Mouse (Mus musculus): ENCODE data around the gene Zdhhc12. TPM values are rescaled to one million over a fixed set of nuclear protein-coding genes. Genes with fewer than 3 reads are reported as not detected.

Zdhhc12 gene
- polyA plus RNA-seq, 1 experiment from 2014 or later, result 31.6 TPM

- 70% methylated on average over 6 of the region's 6 CpGs for WGBS
- ATAC-seq (ENCODE audit: low FRiP score), result no peak
- H3K36me3 ChIP-seq, result peaks cover 14% of the 10 kb centered on the region
- peak overlapping the region; percentile 95 for H3K4me2 ChIP-seq
- H3K4me3 ChIP-seq (replicated peaks), result peak overlapping the region; percentile 48
- peaks cover 13% of the 10 kb centered on the region for H3K4me1 ChIP-seq
- H3K27me3 ChIP-seq (replicated peaks), result no peaks in the 10 kb centered on the region
- H3K9ac ChIP-seq (replicated peaks), result 0 out of 2 replicates have a peak overlapping the region, but pooled peaks have one; percentile 23
- H3K27ac ChIP-seq (replicated peaks), result no peak overlapping the region
- no peaks in the 10 kb centered on the region for H3K9me3 ChIP-seq (replicated peaks)
These were observed 16.5 kb downstream of the Zdhhc12 start for GRCm38 (mm10) chr2:30076959-30077358.

- H3K27ac ChIP-seq (replicated peaks), result no peak overlapping the region
- no peak for ATAC-seq (ENCODE audit: low FRiP score)
- no peaks in the 10 kb centered on the region for H3K27me3 ChIP-seq (replicated peaks)
- peaks cover 14% of the 10 kb centered on the region for H3K36me3 ChIP-seq
- H3K9me3 ChIP-seq (replicated peaks), result no peaks in the 10 kb centered on the region
- 92% methylated on average over 8 of the region's 9 CpGs for WGBS
- H3K4me1 ChIP-seq, result peaks cover 13% of the 10 kb centered on the region
- H3K4me3 ChIP-seq (replicated peaks), result no peak overlapping the region
- no peak overlapping the region for H3K9ac ChIP-seq (replicated peaks)
- H3K4me2 ChIP-seq, result no peak overlapping the region
These were observed 17.0 kb downstream of the Zdhhc12 start for GRCm38 (mm10) chr2:30076439-30076838.

GRCm38 (mm10) chr2:30075625-30076024 lies 17.8 kb downstream of the Zdhhc12 start:
- no peak overlapping the region for H3K9ac ChIP-seq (replicated peaks)
- no peak overlapping the region for H3K4me3 ChIP-seq (replicated peaks)
- no peak for ATAC-seq (ENCODE audit: low FRiP score)
- 72% methylated on average over 3 of the region's 3 CpGs for WGBS
- no peak overlapping the region for H3K4me2 ChIP-seq
- H3K4me1 ChIP-seq, result peaks cover 13% of the 10 kb centered on the region
- no peaks in the 10 kb centered on the region for H3K9me3 ChIP-seq (replicated peaks)
- H3K36me3 ChIP-seq, result peaks cover 15% of the 10 kb centered on the region
- H3K27me3 ChIP-seq (replicated peaks), result no peaks in the 10 kb centered on the region
- H3K27ac ChIP-seq (replicated peaks), result no peak overlapping the region

GRCm38 (mm10) chr2:30073285-30073684 lies 20.2 kb downstream of the Zdhhc12 start:
- no peak for ATAC-seq (ENCODE audit: low FRiP score)
- H3K27me3 ChIP-seq (replicated peaks), result no peaks in the 10 kb centered on the region
- no peak overlapping the region for H3K4me3 ChIP-seq (replicated peaks)
- H3K9ac ChIP-seq (replicated peaks), result no peak overlapping the region
- no peak overlapping the region for H3K4me2 ChIP-seq
- H3K27ac ChIP-seq (replicated peaks), result no peak overlapping the region
- H3K9me3 ChIP-seq (replicated peaks), result no peaks in the 10 kb centered on the region
- H3K36me3 ChIP-seq, result peaks cover 30% of the 10 kb centered on the region
- 77% methylated on average over 3 of the region's 3 CpGs for WGBS
- peaks cover 18% of the 10 kb centered on the region for H3K4me1 ChIP-seq

- peaks cover 19% of the 10 kb centered on the region for H3K4me1 ChIP-seq
- H3K27ac ChIP-seq (replicated peaks), result no peak overlapping the region
- 77% methylated on average over 7 of the region's 7 CpGs for WGBS
- H3K4me2 ChIP-seq, result no peak overlapping the region
- H3K9ac ChIP-seq (replicated peaks), result no peak overlapping the region
- ATAC-seq (ENCODE audit: low FRiP score), result no peak
- H3K4me3 ChIP-seq (replicated peaks), result no peak overlapping the region
- H3K27me3 ChIP-seq (replicated peaks), result no peaks in the 10 kb centered on the region
- H3K36me3 ChIP-seq, result peaks cover 30% of the 10 kb centered on the region
- H3K9me3 ChIP-seq (replicated peaks), result no peaks in the 10 kb centered on the region
These were observed 20.6 kb downstream of the Zdhhc12 start for GRCm38 (mm10) chr2:30072875-30073274.

- Histone ChIP-seq H3K4me1 (peaks cover 26% of the 10 kb centered on the region), H3K9me3 (replicated peaks) (no peaks in the 10 kb centered on the region), H3K27me3 (replicated peaks) (no peaks in the 10 kb centered on the region), H3K27ac (replicated peaks) (no peak overlapping the region), H3K9ac (replicated peaks) (peak overlapping the region; percentile 99), H3K4me2 (peak overlapping the region; percentile 76), H3K36me3 (peaks cover 23% of the 10 kb centered on the region), H3K4me3 (replicated peaks) (peak overlapping the region; percentile 95)
- WGBS, result 15% methylated on average over 7 of the region's 7 CpGs
- no peak for ATAC-seq (ENCODE audit: low FRiP score)
These were observed 25.5 kb downstream of the Zdhhc12 start for GRCm38 (mm10) chr2:30067962-30068361.

- WGBS, result under 1% methylated on average over 46 of the region's 69 CpGs
- Histone ChIP-seq H3K4me1 (peaks cover 33% of the 10 kb centered on the region), H3K27ac (replicated peaks) (peak overlapping the region; percentile 100), H3K27me3 (replicated peaks) (no peaks in the 10 kb centered on the region), H3K9ac (replicated peaks) (peak overlapping the region; percentile 99), H3K4me3 (replicated peaks) (peak overlapping the region; percentile 95), H3K4me2 (peak overlapping the region; percentile 76), H3K36me3 (peaks cover 16% of the 10 kb centered on the region), H3K9me3 (replicated peaks) (no peaks in the 10 kb centered on the region)
- peak; percentile 74 for ATAC-seq (ENCODE audit: low FRiP score)
These were observed 26.2 kb downstream of the Zdhhc12 start for GRCm38 (mm10) chr2:30067031-30067888.

- WGBS, result under 1% methylated on average over 59 of the region's 101 CpGs
These were observed 27.2 kb downstream of the Zdhhc12 start for GRCm38 (mm10) chr2:30066046-30066901.

GRCm38 (mm10) chr2:30064298-30064697 lies 29.1 kb downstream of the Zdhhc12 start:
- no peak overlapping the region for H3K9ac ChIP-seq (replicated peaks)
- 48% methylated on average over 3 of the region's 3 CpGs for WGBS
- ATAC-seq (ENCODE audit: low FRiP score), result no peak
- H3K4me2 ChIP-seq, result no peak overlapping the region
- H3K4me3 ChIP-seq (replicated peaks), result no peak overlapping the region
- H3K27ac ChIP-seq (replicated peaks), result no peak overlapping the region
- H3K27me3 ChIP-seq (replicated peaks), result no peaks in the 10 kb centered on the region
- 0 out of 2 replicates have a peak, but pooled peaks cover 3% of the 10 kb centered on the region for H3K36me3 ChIP-seq
- H3K4me1 ChIP-seq, result peaks cover 45% of the 10 kb centered on the region
- no peaks in the 10 kb centered on the region for H3K9me3 ChIP-seq (replicated peaks)

More at GRCm38 (mm10) chr2:30066046-30066901, 27.2 kb downstream of the Zdhhc12 start:
- no peaks in the 10 kb centered on the region for H3K27me3 ChIP-seq (replicated peaks)
- no peaks in the 10 kb centered on the region for H3K9me3 ChIP-seq (replicated peaks)
- H3K27ac ChIP-seq (replicated peaks), result peak overlapping the region; percentile 100
- peak overlapping the region; percentile 99 for H3K9ac ChIP-seq (replicated peaks)
- H3K36me3 ChIP-seq, result peaks cover 16% of the 10 kb centered on the region
- H3K4me2 ChIP-seq, result peak overlapping the region; percentile 76
- peak overlapping the region; percentile 95 for H3K4me3 ChIP-seq (replicated peaks)
- H3K4me1 ChIP-seq, result peaks cover 42% of the 10 kb centered on the region
- ATAC-seq (ENCODE audit: low FRiP score), result peak; percentile 96

GRCm38 (mm10) chr2:30063791-30064190 lies 29.7 kb downstream of the Zdhhc12 start:
- Histone ChIP-seq H3K27ac (replicated peaks) (no peak overlapping the region), H3K9me3 (replicated peaks) (no peaks in the 10 kb centered on the region), H3K4me2 (peak overlapping the region; percentile 96), H3K36me3 (no peaks in the 10 kb centered on the region), H3K27me3 (replicated peaks) (no peaks in the 10 kb centered on the region), H3K9ac (replicated peaks) (no peak overlapping the region), H3K4me3 (replicated peaks) (peak overlapping the region; percentile 45; the same call in 1 of the 2 replicates), H3K4me1 (peaks cover 45% of the 10 kb centered on the region)
- 0% methylated on average over 2 of the region's 3 CpGs for WGBS
- no peak for ATAC-seq (ENCODE audit: low FRiP score)

GRCm38 (mm10) chr2:30063235-30063634 lies 30.2 kb downstream of the Zdhhc12 start:
- Histone ChIP-seq H3K9me3 (replicated peaks) (no peaks in the 10 kb centered on the region), H3K27me3 (replicated peaks) (no peaks in the 10 kb centered on the region)

More at GRCm38 (mm10) chr2:30063235-30063634, 30.2 kb downstream of the Zdhhc12 start:
- WGBS, result 8% methylated on average over 8 of the region's 8 CpGs
- Histone ChIP-seq H3K4me2 (peak overlapping the region; percentile 96), H3K4me1 (peaks cover 40% of the 10 kb centered on the region), H3K36me3 (no peaks in the 10 kb centered on the region), H3K4me3 (replicated peaks) (peak overlapping the region; percentile 45), H3K9ac (replicated peaks) (peak overlapping the region; percentile 48), H3K27ac (replicated peaks) (peak overlapping the region; percentile 69)
- no peak for ATAC-seq (ENCODE audit: low FRiP score)
